Mouse (Mus musculus) midbrain, embryonic 16.5 days (tissue): ENCODE results near the gene Nfatc3. TPM values are rescaled to one million over a fixed set of nuclear protein-coding genes. Genes with fewer than 3 reads are reported as not detected.

ENCODE experiments used
- ATAC-seq: fragments of 200-750 bp; cut with Nextera tagmentation; 2 replicates; pipeline ENCODE4 v1.8.0; 2017; ENCODE audit warnings: moderate TSS enrichment
- H3K27ac ChIP-seq: fragments of 300-500 bp; sonication (generic); 2 replicates; pipeline ENCODE4 v1.5.1; 2014; ENCODE audit warnings: mild to moderate bottlenecking, low read length, mixed read lengths
- H3K27me3 ChIP-seq: fragments of 300-500 bp; sonication (generic); 2 replicates; pipeline ENCODE4 v1.6.1; 2014; ENCODE audit warnings: low read depth, low read length, mixed read lengths; ENCODE audit not compliant: control insufficient read depth, insufficient read depth
- H3K36me3 ChIP-seq: fragments of 300-500 bp; sonication (generic); 2 replicates; pipeline ENCODE4 v1.6.1; 2014; ENCODE audit warnings: mild to moderate bottlenecking, low read length, moderate library complexity, mixed read lengths; ENCODE audit not compliant: control insufficient read depth, insufficient read depth
- H3K4me1 ChIP-seq: fragments of 300-500 bp; sonication (generic); 2 replicates; pipeline ENCODE4 v1.6.1; 2014; ENCODE audit warnings: mild to moderate bottlenecking, low read length, mixed read lengths; ENCODE audit not compliant: control insufficient read depth, insufficient read depth
- H3K4me2 ChIP-seq: fragments of 300-500 bp; sonication (generic); 2 replicates; pipeline ENCODE4 v1.6.1; 2014; ENCODE audit warnings: mild to moderate bottlenecking, low read length, mixed read lengths
- H3K4me3 ChIP-seq: fragments of 300-500 bp; sonication (generic); 2 replicates; pipeline ENCODE4 v1.5.1; 2014; ENCODE audit warnings: low read depth, mild to moderate bottlenecking, low read length, moderate library complexity, mixed read lengths
- H3K9ac ChIP-seq: fragments of 300-500 bp; sonication (generic); 2 replicates; pipeline ENCODE4 v1.6.1; 2014; ENCODE audit warnings: low read depth, low read length, mixed read lengths
- H3K9me3 ChIP-seq: fragments of 300-500 bp; sonication (generic); replicated peaks from 2 replicates; pipeline ENCODE4 v1.6.1; 2014; ENCODE audit warnings: mild to moderate bottlenecking, low read length, mixed read lengths; ENCODE audit not compliant: control insufficient read depth, poor library complexity, severe bottlenecking
- WGBS: fragments of 180-500 bp; shearing (Covaris S2); extraction: QIAGEN DNeasy Blood & Tissue Kit; methylation state at CpG from one replicate; pipeline ENCODE4 v1.1.7; 2014; 5-methylcytosine and 5-hydroxymethylcytosine counted together
- polyA plus RNA-seq: library from polyadenylated mRNA; unstranded; fragments of >200 nt; fragmentation: Nextera tagmentation; extraction: Ambion mirVana; gene quantifications from 2 replicates; pipeline ENCODE4 v1.2.1, GENCODE M21; 2015

The Nfatc3 gene
- polyA plus RNA-seq, 1 experiment from 2014 or later: 2.1 TPM

DNA sequence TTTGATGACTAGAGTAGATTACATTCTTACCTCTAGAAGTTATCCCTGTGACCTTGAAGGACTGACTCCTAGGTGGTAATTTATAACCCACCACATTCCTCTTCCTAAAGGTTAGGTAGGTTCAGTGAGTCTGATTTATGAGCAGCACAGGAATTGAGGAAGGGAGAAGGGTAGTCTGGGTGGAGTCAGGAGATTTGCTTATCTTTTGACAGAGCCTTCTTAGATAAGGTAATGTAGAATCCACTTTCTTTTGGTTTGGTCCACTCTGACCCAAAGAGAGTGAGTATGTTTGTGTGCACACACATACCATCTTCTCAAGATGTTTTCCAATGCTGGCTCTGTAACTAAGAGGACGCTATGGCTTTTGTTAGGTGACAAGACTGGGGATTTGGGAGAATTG, 119.0 kb downstream of the Nfatc3 start:
- Histone ChIP-seq H3K9me3 (no peaks in the 10 kb centered on the region), H3K27me3 (no peaks in the 10 kb centered on the region), H3K4me1 (peaks cover 9% of the 10 kb centered on the region), H3K27ac (no peak overlapping the region), H3K36me3 (no peaks in the 10 kb centered on the region), H3K4me2 (no peak overlapping the region), H3K9ac (no peak overlapping the region), H3K4me3 (no peak overlapping the region)
- no peak for ATAC-seq
- 75% methylated on average over 1 of the region's 1 CpGs for WGBS

- Histone ChIP-seq H3K27me3 (no peaks in the 10 kb centered on the region), H3K4me1 (peaks cover 9% of the 10 kb centered on the region), H3K36me3 (no peaks in the 10 kb centered on the region), H3K4me3 (no peak overlapping the region), H3K9me3 (no peaks in the 10 kb centered on the region), H3K4me2 (no peak overlapping the region), H3K27ac (no peak overlapping the region), H3K9ac (no peak overlapping the region)
- ATAC-seq: no peak
- WGBS: 82% methylated on average over 2 of the region's 2 CpGs
Measured at GRCm38 (mm10) chr8:106178428-106178827, 119.8 kb downstream of the Nfatc3 start.

Other genes with a start within 250 kb of the Nfatc3 start
- gene Ranbp10, start 231.5 kb upstream of the Nfatc3 start, polyA plus RNA-seq: 9.6 and 12.6 TPM in 2 replicates
- gene Tsnaxip1, start 231.1 kb upstream of the Nfatc3 start, polyA plus RNA-seq: 0.77 and 0.93 TPM in 2 replicates
- gene Cenpt, start 205.6 kb upstream of the Nfatc3 start, polyA plus RNA-seq: 45.9 and 59.5 TPM in 2 replicates
- 50.6 and 53.4 TPM in 2 replicates for gene Thap11, start 203.7 kb upstream of the Nfatc3 start, polyA plus RNA-seq
- gene Nutf2, start 198.3 kb upstream of the Nfatc3 start, polyA plus RNA-seq: 146 and 153 TPM in 2 replicates
- 55.5 and 56.9 TPM in 2 replicates for gene Edc4, start 178.0 kb upstream of the Nfatc3 start, polyA plus RNA-seq
- 0.53 TPM in 1 of 2 replicates, not detected in the other for gene Nrn1l, start 165.3 kb upstream of the Nfatc3 start, polyA plus RNA-seq
- gene Pskh1, start 158.4 kb upstream of the Nfatc3 start, polyA plus RNA-seq: 10.6 and 10.8 TPM in 2 replicates
- 4.5 and 4.9 TPM in 2 replicates for gene Ctrl, start 125.0 kb upstream of the Nfatc3 start, polyA plus RNA-seq
- 59.6 and 71.2 TPM in 2 replicates for gene Psmb10, start 120.4 kb upstream of the Nfatc3 start, polyA plus RNA-seq
- gene Lcat, start 115.5 kb upstream of the Nfatc3 start, polyA plus RNA-seq: 1.3 and 3.0 TPM in 2 replicates
- 7.6 and 10.6 TPM in 2 replicates for gene Slc12a4, start 92.7 kb upstream of the Nfatc3 start, polyA plus RNA-seq
- gene Dpep3, start 79.4 kb upstream of the Nfatc3 start, polyA plus RNA-seq: not detected in 2 replicates
- gene Dus2, start 67.5 kb upstream of the Nfatc3 start, polyA plus RNA-seq: 29.4 and 29.8 TPM in 2 replicates
- 0.25 TPM in 1 of 2 replicates, not detected in the other for gene Dpep2nb, start 52.9 kb upstream of the Nfatc3 start, polyA plus RNA-seq
- gene Ddx28, start 47.0 kb upstream of the Nfatc3 start, polyA plus RNA-seq: 20.3 and 21.5 TPM in 2 replicates
- 0.14 and 0.29 TPM in 2 replicates for gene Esrp2, start 78.1 kb downstream of the Nfatc3 start, polyA plus RNA-seq
- 24.5 and 25.2 TPM in 2 replicates for gene Pla2g15, start 91.6 kb downstream of the Nfatc3 start, polyA plus RNA-seq
- gene Slc7a6, start 110.0 kb downstream of the Nfatc3 start, polyA plus RNA-seq: 41.8 and 53.5 TPM in 2 replicates
- gene Slc7a6os, start 152.1 kb downstream of the Nfatc3 start, polyA plus RNA-seq: 30.8 and 33.1 TPM in 2 replicates
- gene Prmt7, start 152.1 kb downstream of the Nfatc3 start, polyA plus RNA-seq: 60.9 and 61.5 TPM in 2 replicates